Mouse (Mus musculus) mouse trophoblast stem cell (cell line): Measurements from ENCODE around the gene Ndufs1.

Source experiments
- in situ Hi-C, 2 experiments: fragments of 300-500 bp; cut with MseI, MboI; formaldehyde crosslinking; loops; 2 replicates in 1 of 2; 3 replicates in 1 of 2; pipeline ENCODE4 v1.15.1; 2025

The Ndufs1 gene

DNA sequence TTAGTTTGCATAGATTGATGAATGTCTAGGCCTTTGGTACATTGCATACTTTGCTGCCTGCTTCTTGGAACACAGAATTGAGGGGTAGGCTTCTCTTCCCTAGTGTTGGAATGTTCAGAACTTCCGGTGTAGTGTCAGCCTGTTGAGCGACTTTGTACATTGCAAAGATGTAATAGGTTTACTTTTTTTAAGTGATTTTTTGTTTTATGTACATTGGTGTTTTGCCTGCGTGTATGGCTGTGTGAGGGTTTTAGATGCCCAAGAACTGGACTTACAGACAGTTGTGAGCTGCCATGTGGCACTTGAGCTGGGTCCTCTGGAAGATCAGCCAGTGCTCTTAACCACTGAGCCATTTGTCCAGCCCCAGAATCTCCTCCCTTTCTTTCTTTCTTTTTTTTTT is 61.1 kb downstream of the Ndufs1 start:
- in situ Hi-C loops: no loop called here

DNA sequence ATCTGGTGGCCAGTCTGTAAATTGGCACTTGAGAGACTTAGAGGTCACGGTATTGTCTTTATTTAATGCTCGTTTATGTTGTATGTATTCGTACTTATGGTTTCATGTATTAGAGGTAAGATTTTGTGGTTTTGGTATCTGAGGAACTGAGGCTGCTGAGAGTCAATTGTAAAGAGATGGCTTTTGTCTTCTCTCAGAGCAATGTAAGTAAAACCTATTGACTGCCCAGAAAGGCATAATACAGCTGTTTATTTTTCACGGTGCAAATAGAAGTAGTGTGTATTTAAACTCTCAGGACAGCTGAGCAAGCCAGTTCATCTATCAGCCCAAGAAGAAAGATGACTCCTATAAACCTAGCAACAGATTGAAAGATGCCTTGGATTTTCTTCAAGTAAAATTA is 61.5 kb downstream of the Ndufs1 start:
- in situ Hi-C loops: no loop called here

- in situ Hi-C loops: no loop called here
Observed at GRCm38 (mm10) chr1:63114136-63114781, 62.4 kb downstream of the Ndufs1 start, which contains the start of gene Ino80d. Gene Ino80d (minus strand): TSS chr1:63114667.

GRCm38 (mm10) chr1:63113274-63114135 is 63.1 kb downstream of the Ndufs1 start:
- in situ Hi-C loops: no loop called here

- in situ Hi-C loops: no loop called here
Observed at GRCm38 (mm10) chr1:63112865-63113261, 63.8 kb downstream of the Ndufs1 start.

DNA sequence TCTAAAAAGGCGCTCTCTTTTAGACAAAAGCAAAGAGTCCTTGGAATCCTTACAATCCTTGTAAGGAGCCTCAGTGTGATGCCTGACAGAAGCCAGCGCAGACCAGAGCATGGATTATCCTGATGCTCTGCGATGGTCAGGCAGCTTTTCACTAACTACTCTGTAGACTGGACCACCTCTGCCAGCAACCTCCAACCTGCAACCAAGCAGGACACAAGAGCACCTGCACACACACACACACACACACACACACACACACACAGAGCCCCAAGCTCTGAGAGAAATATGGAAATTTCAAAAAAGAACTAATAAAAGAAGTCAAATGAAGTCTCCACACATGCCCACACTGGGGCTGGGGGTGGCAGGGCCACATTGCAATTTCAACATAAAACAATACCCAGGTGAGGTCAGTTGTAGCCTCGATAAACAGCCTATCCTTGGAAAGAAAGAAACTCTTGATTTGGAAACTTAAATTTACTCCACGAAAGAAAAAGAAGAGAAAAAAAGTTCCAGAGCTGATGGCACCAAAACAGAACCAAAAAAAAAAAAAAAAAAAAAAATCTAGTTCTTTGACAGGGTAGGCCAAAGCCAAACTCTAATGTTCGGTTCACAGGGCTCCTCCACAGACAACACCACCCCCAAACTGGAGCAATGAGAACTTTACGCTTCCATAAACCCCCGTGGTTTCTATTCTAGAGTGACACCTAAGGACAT is 64.3 kb downstream of the Ndufs1 start:
- in situ Hi-C loops: no loop called here

- in situ Hi-C loops: no loop called here
Observed at GRCm38 (mm10) chr1:63110536-63111285, 65.9 kb downstream of the Ndufs1 start.

DNA sequence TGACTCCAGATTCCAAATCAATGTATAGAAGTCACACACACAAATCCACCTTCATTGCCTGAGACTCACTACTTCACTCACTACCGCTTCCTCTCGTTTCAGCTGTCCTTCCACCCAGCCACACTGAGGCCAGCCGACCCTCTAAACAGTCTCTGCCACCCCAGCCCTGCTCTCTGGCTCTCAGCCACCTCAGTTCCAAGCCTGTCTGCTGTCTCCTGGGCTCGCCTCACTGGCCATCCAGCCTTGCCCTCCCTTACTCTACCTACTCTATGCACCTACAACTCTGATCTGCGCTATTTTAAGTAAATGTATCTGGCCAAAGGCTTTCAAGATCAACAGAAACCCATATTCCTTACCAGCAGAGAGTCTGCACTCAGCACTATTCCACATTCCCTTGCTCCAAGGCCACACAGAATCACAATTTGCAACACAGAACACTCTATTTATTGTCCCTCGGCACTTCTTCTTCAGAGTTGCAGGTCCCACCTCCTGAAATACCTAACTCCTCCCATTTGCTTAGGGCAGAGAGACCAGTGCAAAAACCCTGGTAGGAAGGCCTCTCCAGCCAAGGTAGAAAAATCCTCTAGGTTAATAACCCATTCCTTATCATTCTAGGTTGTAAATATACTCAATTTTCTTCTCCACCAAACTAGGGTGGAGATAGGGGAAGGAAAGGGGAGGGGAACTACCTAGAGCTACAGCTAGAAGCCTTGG is 68.9 kb downstream of the Ndufs1 start:
- in situ Hi-C loops: no loop called here

DNA sequence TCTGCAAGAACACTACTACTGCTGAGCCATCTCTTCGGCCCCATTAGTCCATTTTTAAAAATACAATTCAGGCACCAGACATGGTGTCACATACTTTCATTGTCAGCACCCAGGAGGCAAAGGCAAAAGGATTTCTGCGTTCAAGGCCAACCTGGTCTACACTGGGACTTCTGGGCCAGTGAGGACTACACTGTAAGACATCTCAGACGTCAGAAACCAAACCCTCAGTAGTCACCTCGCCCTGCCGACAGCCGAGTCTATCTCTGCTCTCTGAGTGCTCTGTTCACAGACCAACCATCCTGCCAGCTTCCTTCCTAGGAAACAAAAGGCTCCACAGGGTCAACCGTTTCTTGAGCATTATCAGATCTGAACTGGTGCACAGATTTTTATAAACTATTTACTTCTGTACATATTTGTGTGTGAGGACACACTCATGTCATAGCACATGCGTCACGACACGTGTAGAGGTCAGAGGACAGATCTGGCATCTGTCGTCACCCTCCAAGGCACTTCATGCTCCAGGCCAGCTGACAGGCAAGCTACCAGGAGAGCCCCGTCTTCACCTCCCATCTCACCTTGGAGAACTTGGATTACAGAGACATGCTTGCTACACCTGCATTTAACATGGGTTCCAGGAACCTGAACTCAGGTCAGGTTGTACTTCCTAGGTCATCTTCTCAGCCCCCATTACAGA is 73.7 kb downstream of the Ndufs1 start:
- in situ Hi-C loops: no loop called here

- in situ Hi-C loops: no loop called here
Observed at GRCm38 (mm10) chr1:63100196-63100595, 76.4 kb downstream of the Ndufs1 start.

DNA sequence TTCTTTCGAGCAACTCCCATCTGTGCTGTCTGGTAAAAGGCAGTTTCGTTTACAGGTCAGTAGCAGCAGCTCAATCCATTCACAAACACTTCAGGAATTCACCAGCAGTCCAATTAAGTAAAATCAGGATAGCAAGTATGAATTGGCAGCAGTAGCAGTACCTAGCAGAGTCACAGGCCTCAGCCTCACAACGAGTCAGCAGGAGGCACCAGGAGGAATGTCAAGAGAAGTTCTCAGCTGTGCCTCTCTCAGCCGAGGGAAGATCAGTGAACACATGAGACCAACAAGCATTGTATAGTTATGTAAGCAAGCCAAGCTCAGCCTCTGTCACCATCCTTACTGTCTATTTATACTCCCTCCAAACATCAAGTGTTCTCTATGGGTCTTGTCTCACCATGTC is 77.8 kb downstream of the Ndufs1 start:
- in situ Hi-C loops: no loop called here

GRCm38 (mm10) chr1:63096071-63096470 is 80.6 kb downstream of the Ndufs1 start:
- in situ Hi-C loops: no loop called here
